Mouse (Mus musculus) kidney, postnatal 10 days (tissue): ENCODE measurements around the gene Prkcd.
A peak's percentile ranks its signal among the peaks of the same experiment; 100 is the strongest.

Source experiments
- DNase-seq: peaks from one replicate; pipeline ENCODE4 v3.0.0; 2021; ENCODE audit warnings: mixed read lengths

Gene Prkcd

GRCm38 (mm10) chr14:30625856-30626726 is at the start of gene Prkcd:
Gene Prkcd, minus strand, starts transcription at chr14:30626210.
- DNase-seq = peak; percentile 91

- no peak for DNase-seq
Measured at GRCm38 (mm10) chr14:30674947-30675346, 48.9 kb upstream of the Prkcd start.

GRCm38 (mm10) chr14:30671986-30672312 is 45.9 kb upstream of the Prkcd start:
- peak; percentile 93 for DNase-seq

- DNase-seq = no peak
Measured at GRCm38 (mm10) chr14:30671095-30671985, 45.3 kb upstream of the Prkcd start.

- no peak for DNase-seq
Measured at GRCm38 (mm10) chr14:30670161-30670560, 44.2 kb upstream of the Prkcd start.

- DNase-seq = no peak
Measured at GRCm38 (mm10) chr14:30666604-30667003, 40.6 kb upstream of the Prkcd start.

- peak; percentile 55 for DNase-seq
Measured at GRCm38 (mm10) chr14:30666061-30666460, 40.1 kb upstream of the Prkcd start.

- no peak for DNase-seq
Measured at GRCm38 (mm10) chr14:30655531-30655930, 29.5 kb upstream of the Prkcd start.

- DNase-seq = no peak
Measured at GRCm38 (mm10) chr14:30654691-30655228, 28.8 kb upstream of the Prkcd start.

DNA sequence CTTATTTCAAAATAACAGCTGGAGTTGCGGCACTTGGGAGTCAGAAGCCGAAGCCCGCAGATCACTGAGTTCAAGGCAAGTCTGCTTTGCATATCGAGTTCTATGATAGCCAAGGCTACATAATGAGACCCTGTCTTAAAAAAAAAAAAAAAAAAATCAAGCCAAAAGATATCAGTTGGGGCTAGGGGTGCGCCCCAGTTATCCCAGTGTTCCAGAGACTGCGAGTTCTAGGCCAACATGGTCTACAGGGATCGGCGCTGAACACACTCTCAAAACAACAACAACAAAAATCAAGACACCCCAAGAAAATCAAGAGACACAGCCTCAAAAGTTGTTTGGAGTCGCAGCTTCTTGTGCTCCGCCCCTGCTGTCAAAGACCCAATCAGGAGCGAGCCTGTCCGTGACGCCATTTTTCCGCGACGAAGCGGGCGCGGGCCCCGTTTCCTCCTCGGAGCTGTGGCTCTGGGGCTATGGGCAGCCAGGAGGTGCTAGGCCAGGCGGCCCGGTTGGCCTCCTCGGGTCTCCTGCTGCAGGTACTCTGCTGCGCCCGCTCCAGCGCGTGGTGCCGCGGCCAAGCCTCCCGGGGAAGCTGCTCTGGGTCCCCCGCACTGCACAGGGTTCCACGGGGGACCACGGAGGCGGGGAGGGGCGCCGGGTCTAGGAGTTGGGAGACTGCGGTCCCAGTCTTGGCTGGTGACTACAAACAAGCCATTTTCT is 28.1 kb upstream of the Prkcd start, which contains the start of gene Rft1:
Gene Rft1 (plus strand): TSS at position 418 of the 717 bp plus-strand sequence.
- DNase-seq = peak; percentile 99

GRCm38 (mm10) chr14:30650969-30651368 is 25.0 kb upstream of the Prkcd start:
- DNase-seq = peak; percentile 90

DNA sequence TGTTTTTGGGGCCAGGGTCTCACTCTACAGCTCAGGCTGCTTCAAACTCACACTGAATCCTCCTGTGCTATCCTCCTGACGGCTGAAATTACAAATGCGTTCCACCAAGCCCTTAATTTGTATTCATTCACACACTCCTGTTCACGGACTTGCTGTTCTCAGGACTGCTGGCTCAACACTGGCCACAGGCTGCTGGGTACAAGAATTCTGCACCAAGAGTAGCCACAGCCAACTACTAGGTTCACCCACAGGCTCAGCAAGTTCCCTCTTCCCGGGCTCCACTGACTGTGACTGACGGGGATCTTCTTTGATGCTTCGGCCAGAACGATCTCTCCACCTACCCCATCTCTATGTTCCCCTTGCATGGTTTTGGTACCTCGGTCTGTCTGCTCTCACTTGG is 23.7 kb upstream of the Prkcd start:
- no peak for DNase-seq

DNA sequence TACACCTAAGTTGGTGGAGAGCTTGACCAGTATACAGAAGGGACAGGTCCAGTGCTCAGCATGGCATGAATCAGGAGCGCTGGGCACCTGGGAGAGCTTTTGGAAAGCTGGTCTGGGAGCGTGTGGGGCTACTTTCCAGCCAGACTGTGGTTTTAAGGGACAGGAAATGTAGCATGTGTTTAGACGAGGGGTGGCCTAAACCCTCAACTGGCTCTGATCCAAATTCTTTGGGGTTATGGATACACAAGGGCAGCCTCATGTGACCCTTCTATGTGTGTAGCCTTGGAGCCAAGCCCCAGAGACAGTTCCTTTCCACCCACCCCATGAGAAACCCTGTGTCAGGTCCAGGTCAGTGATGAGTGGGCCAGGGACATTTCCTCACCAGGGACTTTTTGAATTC is 22.5 kb upstream of the Prkcd start:
- DNase-seq = no peak

GRCm38 (mm10) chr14:30646486-30646885 is 20.5 kb upstream of the Prkcd start:
- no peak for DNase-seq

DNA sequence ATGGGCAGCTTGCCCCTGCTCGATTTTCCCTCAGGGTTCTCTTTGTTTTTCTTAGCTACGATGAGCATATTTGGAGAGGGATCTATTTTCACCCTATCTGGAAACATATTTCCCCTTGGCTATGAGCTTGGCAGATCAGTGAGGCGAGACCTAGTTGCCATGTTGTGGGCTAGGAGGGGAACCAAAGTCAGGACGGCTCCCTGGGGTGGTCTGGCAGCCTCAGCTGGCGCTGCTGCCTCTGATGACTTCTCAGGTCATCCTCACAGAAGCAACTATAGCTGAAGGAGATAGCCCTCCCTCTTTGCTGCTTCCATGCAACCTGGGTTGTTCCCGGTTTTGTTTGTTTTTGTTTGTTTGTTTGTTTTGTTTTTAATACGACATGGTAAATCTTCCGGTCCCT is 19.1 kb upstream of the Prkcd start:
- DNase-seq = no peak

DNA sequence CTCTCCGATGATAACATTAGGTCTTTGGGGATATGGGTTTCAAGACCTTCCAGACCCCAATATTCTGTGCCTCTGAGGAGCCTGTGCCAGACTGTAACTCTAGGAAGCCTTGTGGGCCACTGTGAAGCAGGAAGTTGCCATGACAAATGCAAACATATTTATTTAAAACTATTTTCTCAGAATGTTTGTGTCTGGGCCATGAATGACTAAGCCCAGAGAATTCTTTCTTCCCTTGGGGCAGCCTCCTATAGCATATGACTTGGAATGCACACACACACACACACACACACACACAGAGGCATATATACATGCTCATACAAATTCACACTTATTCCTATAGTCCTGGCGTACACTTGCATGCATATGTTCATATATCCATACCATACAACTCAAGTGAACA is 18.0 kb upstream of the Prkcd start:
- DNase-seq = no peak

- DNase-seq = no peak
Measured at GRCm38 (mm10) chr14:30641748-30642147, 15.7 kb upstream of the Prkcd start.

DNA sequence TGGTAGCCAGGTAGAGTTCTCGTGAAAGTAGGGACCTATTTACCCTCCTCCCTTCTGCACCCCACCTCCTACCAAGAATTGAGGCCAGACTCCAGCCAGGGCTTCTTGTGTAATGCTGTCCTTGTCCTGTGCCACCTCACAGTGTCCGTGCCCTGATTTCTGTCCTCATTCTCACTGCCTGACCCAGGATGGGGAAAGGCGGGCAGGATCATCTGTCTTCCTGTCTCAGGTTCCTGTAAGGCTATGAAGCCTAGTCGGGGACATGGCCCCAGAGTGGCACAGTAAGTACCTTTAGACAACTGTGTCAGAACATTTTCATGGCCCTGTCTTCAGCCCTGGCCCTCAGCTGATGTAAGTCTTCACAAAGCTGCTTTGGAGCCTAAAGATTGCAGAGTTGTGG is 12.7 kb upstream of the Prkcd start:
- DNase-seq = no peak

DNA sequence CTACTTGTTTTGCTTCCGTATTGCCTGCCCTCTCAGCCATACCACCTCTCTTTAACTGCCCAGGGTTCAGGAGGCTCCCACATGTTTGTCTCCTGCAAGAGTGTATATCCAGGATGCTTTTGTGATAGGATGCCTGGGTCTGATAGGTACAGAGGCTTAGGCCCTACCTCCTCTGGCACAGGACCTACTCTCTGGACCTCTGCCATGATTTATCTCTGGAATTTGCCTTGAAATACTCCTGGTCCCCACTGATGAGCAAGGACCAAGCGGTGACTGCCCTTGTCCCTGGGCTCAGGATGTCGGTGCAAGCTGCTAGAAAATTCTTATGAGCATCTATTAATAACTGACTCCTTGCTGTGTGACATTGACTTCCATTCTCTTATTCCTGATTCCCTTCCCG is 12.0 kb upstream of the Prkcd start:
- peak; percentile 32 for DNase-seq

DNA sequence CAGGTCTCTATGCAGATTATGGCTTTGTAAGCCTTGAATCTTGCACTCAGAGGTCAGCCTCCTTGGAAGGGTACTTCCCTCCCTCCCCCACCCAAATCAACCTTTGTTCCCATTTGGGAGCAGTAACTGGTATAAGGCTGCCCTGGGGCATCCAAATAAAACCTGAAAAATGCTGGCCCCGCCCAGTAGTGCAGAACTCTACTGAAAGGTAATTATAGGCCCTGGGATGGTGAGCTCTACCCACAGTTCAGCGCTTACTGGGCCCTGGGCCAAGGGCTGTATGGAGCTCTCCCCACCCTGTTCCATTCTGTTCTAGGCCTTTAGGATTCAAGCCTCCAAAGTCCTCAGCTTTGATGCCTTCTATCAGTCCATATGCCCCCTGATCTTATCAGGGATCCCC is 11.1 kb upstream of the Prkcd start:
- DNase-seq = peak; percentile 81

DNA sequence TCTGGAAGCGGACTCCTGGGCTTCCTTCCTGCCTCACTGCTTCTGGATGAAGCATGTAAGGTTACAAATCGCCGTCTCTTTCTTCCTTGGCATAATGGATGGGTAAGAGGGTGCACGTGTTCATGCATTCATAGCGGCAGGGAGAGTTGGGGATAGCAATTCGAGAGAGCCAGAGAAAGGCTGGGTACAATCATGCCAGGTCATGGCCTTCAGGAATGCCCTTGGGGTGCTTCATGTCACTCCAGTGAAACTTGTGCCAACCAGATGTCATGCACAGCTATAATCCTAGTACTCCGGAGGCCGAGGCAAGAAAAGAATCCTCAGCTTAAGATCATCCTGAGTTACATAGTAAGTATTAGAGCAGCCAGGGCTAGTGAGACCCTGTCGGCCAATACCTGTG is 10.5 kb upstream of the Prkcd start:
- DNase-seq = no peak

DNA sequence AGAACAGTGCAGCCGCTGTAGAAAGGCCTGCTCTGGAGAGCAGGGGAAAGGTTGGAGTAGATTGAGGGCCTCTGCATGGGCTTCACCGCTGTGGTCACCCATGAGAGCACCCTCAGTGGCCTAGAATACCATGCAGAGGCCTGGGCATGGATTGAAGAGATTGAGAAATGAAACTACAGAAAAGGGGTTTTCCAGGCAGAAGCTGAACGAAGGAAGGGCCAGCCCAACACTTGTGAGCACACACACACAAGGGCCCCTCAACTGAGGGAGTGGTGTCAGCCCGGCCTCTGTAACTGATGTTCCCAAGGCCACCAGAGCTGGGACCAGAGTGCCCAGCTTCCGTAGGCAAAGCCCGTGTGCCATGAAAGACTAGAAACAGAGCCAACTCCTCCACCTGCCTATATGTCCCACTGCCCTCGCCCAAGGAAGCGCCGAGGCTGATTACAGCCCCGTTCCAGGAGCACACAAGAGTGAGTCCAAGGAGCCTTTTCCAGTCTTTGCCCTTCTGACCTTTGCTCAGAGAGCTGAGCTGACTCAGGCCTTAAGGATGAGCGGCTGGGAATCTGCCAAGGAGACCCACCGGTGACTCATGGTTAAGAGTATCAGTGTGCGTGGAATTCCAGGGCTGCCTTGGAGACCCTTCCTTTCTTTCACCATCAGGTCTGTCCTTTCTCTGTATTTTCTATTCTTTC is 9.4 kb upstream of the Prkcd start:
- peak; percentile 80 for DNase-seq
